Mouse (Mus musculus) central nervous system, embryonic 18 days (tissue): ENCODE results near the gene Cypt1. TPM values are rescaled to one million over a fixed set of nuclear protein-coding genes. Genes with fewer than 3 reads are reported as not detected.

Experiments used
- polyA plus RNA-seq: library from polyadenylated mRNA; depleted of rRNA; stranded (reverse); fragments of >200 nt; gene quantifications from 2 replicates; pipeline ENCODE4 v1.2.3, GENCODE M21; 2012; rRNA removed

The Cypt1 gene
- not detected in 2 replicates for polyA plus RNA-seq

DNA sequence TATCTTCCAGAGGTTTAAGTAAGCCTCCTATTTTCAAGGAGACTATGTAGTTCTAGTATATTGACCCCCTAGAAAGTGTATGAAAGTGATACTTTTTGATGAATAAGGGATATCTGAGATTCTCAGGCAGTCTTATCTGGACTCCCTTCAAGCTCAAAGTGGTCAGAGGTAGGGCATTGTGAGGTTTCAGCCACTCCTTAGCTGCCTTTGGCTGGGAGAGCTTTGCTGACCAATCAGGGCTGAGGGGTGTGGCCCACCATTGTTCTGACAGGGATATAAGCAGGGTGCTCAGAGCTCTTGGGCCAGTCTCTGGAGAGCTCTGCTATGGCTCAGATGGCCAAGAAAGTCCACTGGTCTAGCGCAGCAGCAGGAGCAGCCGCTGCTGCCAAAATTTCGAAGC lies at the start of gene Cypt1:
TSS of gene Cypt1 (plus strand) at position 301 of the 400 bp plus-strand sequence.

Other genes starting within 250 kb of the Cypt1 start
- 23.6 and 26.6 TPM in 2 replicates for gene Maoa, start 96.8 kb downstream of the Cypt1 start, polyA plus RNA-seq